Mouse (Mus musculus) heart, postnatal 0 days (tissue): ENCODE measurements around the gene Cdkal1.

ENCODE experiments used
- CTCF ChIP-seq: IDR thresholded peaks from 2 replicates; pipeline ENCODE4 v1.5.1; 2016; ENCODE audit warnings: antibody characterized with exemption, control low read depth, low read depth
- EP300 ChIP-seq: IDR thresholded peaks from 2 replicates; pipeline ENCODE4 v1.6.1; 2016; ENCODE audit warnings: antibody characterized with exemption, low read depth

GRCm38 (mm10) chr13:29707620-29708019 is 147.9 kb downstream of the Cdkal1 start:
- no peak for TF ChIP-seq CTCF
- no peak for TF ChIP-seq EP300
